Mouse (Mus musculus): ENCODE data around the gene 2610002M06Rik. TPM values are rescaled to one million over a fixed set of nuclear protein-coding genes. Genes with fewer than 3 reads are reported as not detected.

Gene 2610002M06Rik
- 0.15 and 0.36 TPM in 2 replicates for polyA plus RNA-seq (2012; rRNA removed)

GRCm38 (mm10) chrX:107816218-107816554 is at the start of gene 2610002M06Rik:
Gene 2610002M06Rik (minus strand): TSS chrX:107816334.

GRCm38 (mm10) chrX:107792290-107792689 is 23.8 kb downstream of the 2610002M06Rik start, which contains the start of gene Tent5d:
Gene Tent5d (plus strand): TSS chrX:107792590.

Other genes with a start within 250 kb of the 2610002M06Rik start
- gene Tbx22, start 148.4 kb downstream of the 2610002M06Rik start, polyA plus RNA-seq (2012; rRNA removed), result not detected in 2 replicates
- not detected in 2 replicates for gene Tent5d, start 23.7 kb downstream of the 2610002M06Rik start, polyA plus RNA-seq (2012; rRNA removed)
- gene Gm732, start 132.1 kb upstream of the 2610002M06Rik start, polyA plus RNA-seq (2012; rRNA removed), result not detected in 2 replicates